Mouse (Mus musculus) forebrain, embryonic 11.5 days (tissue): Measurements from ENCODE around the gene Meis2. TPM values are rescaled to one million over a fixed set of nuclear protein-coding genes. Genes with fewer than 3 reads are reported as not detected.

ENCODE experiments used
- ATAC-seq: fragments of 200-750 bp; cut with Nextera tagmentation; replicated peaks from 2 replicates; pipeline ENCODE4 v1.8.0; 2017; ENCODE audit warnings: moderate TSS enrichment; ENCODE audit not compliant: low FRiP score
- DNase-seq: peaks from one replicate; pipeline ENCODE4 v3.0.0-alpha.2; 2017; ENCODE audit warnings: low spot score
- H3K27ac ChIP-seq: fragments of 300-500 bp; sonication (generic); 2 replicates; pipeline ENCODE4 v1.5.1; 2014; ENCODE audit warnings: low read depth, low read length
- H3K27me3 ChIP-seq: fragments of 300-500 bp; sonication (generic); 2 replicates; pipeline ENCODE4 v1.6.1; 2014; ENCODE audit warnings: mild to moderate bottlenecking, low read length, mixed read lengths; ENCODE audit not compliant: control insufficient read depth, insufficient read depth
- H3K36me3 ChIP-seq: fragments of 300-500 bp; sonication (generic); 2 replicates; pipeline ENCODE4 v1.6.1; 2014; ENCODE audit warnings: mild to moderate bottlenecking, low read length, moderate library complexity, mixed read lengths; ENCODE audit not compliant: control insufficient read depth, insufficient read depth
- H3K4me1 ChIP-seq: fragments of 300-500 bp; sonication (generic); replicated peaks from 2 replicates; pipeline ENCODE4 v1.6.1; 2014; ENCODE audit warnings: low read length, mixed read lengths; ENCODE audit not compliant: control insufficient read depth, insufficient read depth
- H3K4me2 ChIP-seq: fragments of 300-500 bp; sonication (generic); 2 replicates; pipeline ENCODE4 v1.6.1; 2014; ENCODE audit warnings: low read depth, mild to moderate bottlenecking, low read length, moderate library complexity, mixed read lengths; ENCODE audit not compliant: severe bottlenecking
- H3K4me3 ChIP-seq: fragments of 300-500 bp; sonication (generic); 2 replicates; pipeline ENCODE4 v1.5.1; 2014; ENCODE audit warnings: low read depth, low read length
- H3K9ac ChIP-seq: fragments of 300-500 bp; sonication (generic); 2 replicates; pipeline ENCODE4 v1.6.1; 2014; ENCODE audit warnings: low read length
- H3K9me3 ChIP-seq: fragments of 300-500 bp; sonication (generic); 2 replicates; pipeline ENCODE4 v1.6.1; 2016; ENCODE audit warnings: low read length, mixed read lengths; ENCODE audit not compliant: control insufficient read depth
- WGBS: fragments of 180-500 bp; shearing (Covaris S2); extraction: QIAGEN DNeasy Blood & Tissue Kit; methylation state at CpG from one replicate; pipeline ENCODE4 v1.1.7; 2014; 5-methylcytosine and 5-hydroxymethylcytosine counted together
- polyA plus RNA-seq: library from polyadenylated mRNA; unstranded; fragments of >200 nt; fragmentation: Nextera tagmentation; extraction: Ambion mirVana; gene quantifications from 2 replicates; pipeline ENCODE4 v1.2.1, GENCODE M21; 2014

Gene Meis2
- polyA plus RNA-seq, 1 experiment from 2014 or later = 77.2 TPM

DNA sequence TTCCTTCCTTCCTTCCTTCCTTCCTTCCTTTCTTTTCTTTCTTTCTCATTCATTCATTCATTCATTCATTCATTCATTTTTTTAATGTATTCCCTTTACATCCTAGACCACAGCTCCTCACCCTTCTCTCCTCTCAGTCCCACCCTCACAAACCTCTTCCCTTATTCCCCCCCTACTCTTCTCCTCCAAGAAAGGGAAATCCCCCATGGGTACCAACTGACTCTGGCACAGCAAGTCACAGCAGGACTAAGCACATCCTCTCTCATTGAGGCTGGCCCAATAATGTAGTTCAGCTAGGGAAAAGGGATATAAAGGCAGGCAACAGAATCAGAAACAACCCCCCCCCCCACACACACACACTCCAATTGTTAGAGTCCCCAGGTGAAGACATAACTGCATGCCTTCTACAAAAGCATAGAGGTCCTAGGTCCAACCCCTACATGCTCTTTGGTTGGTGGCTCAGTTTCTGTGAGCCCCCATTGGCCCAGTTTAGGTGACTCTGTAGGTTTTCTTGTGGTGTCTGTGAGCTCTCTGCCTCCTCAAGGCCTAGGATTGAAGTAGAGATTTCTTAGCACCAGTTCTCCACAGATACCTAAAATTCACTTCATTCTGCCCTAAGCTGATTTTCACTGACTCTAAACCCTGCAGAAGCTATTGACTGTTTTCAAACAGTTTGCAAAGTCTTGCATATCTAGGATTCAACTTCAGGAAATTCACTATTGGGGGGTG, 11.3 kb upstream of the Meis2 start:
- Histone ChIP-seq H3K9me3 (no peaks in the 10 kb centered on the region; the same call in 1 of the 2 replicates), H3K27me3 (peaks cover 19% of the 10 kb centered on the region), H3K4me1 (peaks cover 11% of the 10 kb centered on the region), H3K36me3 (no peaks in the 10 kb centered on the region), H3K4me2 (no peak overlapping the region), H3K4me3 (no peak overlapping the region), H3K9ac (no peak overlapping the region), H3K27ac (no peak overlapping the region)
- DNase-seq (no peak), ATAC-seq (no peak)

DNA sequence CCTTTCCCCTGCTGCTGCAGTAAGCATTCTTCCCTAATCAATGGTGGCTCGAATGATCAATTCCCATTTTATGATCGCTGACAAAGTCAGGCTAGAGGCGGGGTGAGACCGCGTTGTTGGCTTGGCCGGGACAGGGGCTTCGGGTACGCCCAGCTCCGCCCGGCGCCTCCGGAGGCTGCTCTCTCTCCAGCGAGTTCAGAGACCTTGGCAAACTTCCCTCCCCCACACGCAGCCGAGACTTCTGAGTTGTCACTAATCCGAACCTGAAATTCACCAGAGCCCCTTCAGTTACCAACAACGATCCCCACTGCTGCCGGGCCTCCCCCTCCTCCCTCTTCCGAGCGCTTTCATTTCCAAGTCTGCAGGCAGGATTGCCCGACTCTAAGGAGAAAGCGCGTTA, 10.3 kb upstream of the Meis2 start:
- peak overlapping the region; percentile 70 for H3K4me2 ChIP-seq
- H3K4me3 ChIP-seq = peak overlapping the region; percentile 31
- H3K9ac ChIP-seq = peak overlapping the region; percentile 48
- no peak overlapping the region for H3K27ac ChIP-seq
- ATAC-seq (peak; percentile 72), DNase-seq (peak; percentile 82)
- H3K27me3 ChIP-seq = peaks cover 22% of the 10 kb centered on the region
- H3K9me3 ChIP-seq = no peaks in the 10 kb centered on the region
- no peaks in the 10 kb centered on the region for H3K36me3 ChIP-seq
- 1% methylated on average over 23 of the region's 23 CpGs for WGBS
- H3K4me1 ChIP-seq = peaks cover 16% of the 10 kb centered on the region

DNA sequence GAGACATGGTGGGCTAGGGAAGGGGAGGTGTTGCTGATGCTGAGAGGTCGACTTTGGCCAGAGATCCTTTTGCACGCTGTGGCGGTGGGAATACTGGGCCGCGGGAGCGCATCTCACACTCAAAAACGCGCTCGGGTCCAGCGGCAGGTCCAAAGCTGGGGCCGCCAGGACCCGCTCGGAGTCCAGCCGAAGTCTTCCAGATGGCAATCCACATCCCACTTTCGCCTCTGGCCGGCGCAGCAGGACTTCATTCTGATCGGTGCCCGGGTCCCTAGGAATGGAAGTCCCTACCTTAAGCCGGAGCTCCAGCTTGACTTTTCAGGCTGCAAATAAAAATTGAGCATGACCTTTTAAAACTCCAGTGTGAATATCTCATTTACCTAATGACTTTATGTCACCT, 9.8 kb upstream of the Meis2 start:
- DNase-seq (peak; percentile 62), ATAC-seq (peak; percentile 32)
- peak overlapping the region; percentile 31 for H3K4me3 ChIP-seq
- H3K4me1 ChIP-seq = peaks cover 17% of the 10 kb centered on the region
- H3K9ac ChIP-seq = peak overlapping the region; percentile 48
- under 1% methylated on average over 20 of the region's 20 CpGs for WGBS
- H3K9me3 ChIP-seq = no peaks in the 10 kb centered on the region
- no peak overlapping the region for H3K27ac ChIP-seq
- H3K27me3 ChIP-seq = peaks cover 22% of the 10 kb centered on the region
- no peaks in the 10 kb centered on the region for H3K36me3 ChIP-seq
- H3K4me2 ChIP-seq = peak overlapping the region; percentile 70

DNA sequence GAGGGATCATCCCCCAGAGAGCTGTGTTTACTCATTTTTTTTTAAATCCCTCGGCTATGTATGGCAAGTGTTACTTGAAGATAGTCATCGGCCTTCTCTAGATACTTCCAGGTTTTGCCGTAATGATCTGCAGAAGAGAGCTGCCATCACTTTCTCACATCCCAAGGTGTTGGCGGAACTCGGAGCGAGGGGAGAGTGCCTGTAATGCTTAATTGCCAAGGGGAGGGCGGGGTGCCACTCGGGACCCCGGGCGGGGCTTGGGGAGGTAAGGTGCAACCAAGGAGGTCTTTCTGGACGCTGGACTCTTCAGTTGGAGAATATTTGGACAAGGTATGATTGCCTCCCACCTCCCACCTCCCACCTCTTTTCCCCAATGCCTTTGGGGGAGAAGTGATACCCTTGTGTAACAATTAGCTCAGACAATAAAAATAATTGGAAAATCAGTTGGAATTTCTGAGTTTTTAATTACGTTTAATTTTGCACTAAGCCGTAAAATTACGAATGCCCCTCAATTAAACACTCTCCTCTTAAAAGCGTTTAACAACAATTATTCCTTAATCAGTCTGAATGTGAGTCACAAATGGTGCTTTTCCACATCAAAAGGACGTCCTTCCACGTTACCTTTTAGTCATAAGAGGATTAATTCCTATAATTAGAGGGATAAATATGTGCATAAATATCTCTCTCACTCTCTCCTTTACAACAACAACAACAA, 9.2 kb upstream of the Meis2 start:
- peak overlapping the region; percentile 48; the same call in 1 of the 2 replicates for H3K9ac ChIP-seq
- ATAC-seq = peak; percentile 3
- H3K27ac ChIP-seq = no peak overlapping the region
- H3K27me3 ChIP-seq = peaks cover 22% of the 10 kb centered on the region
- no peaks in the 10 kb centered on the region for H3K36me3 ChIP-seq
- WGBS = 4% methylated on average over 17 of the region's 17 CpGs
- peak overlapping the region; percentile 31 for H3K4me3 ChIP-seq
- H3K9me3 ChIP-seq = no peaks in the 10 kb centered on the region
- H3K4me2 ChIP-seq = peak overlapping the region; percentile 70; the same call in 1 of the 2 replicates
- DNase-seq = peak; percentile 61
- peaks cover 17% of the 10 kb centered on the region for H3K4me1 ChIP-seq

DNA sequence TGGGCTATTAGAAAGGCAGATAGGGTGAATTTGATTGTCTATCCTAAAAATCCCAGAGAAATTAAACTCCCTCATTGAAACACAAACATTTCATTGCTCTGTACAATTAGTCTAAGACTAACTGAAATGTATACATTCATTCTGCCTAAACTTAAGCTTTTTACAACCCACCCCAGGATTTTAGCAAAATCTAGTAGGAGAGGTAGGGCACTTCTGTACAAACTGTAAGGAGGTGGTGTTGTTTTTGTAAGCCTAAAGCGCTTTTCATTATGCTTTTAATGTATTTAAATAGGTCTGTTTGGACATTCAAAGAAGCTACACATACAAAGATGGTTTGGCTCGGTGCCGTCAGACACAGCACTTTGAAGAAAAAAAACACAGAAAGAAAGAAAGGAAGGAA, 8.4 kb upstream of the Meis2 start:
- Histone ChIP-seq H3K4me1 (peaks cover 17% of the 10 kb centered on the region), H3K4me2 (no peak overlapping the region), H3K27ac (no peak overlapping the region), H3K4me3 (no peak overlapping the region), H3K36me3 (no peaks in the 10 kb centered on the region), H3K27me3 (peaks cover 22% of the 10 kb centered on the region), H3K9ac (no peak overlapping the region), H3K9me3 (no peaks in the 10 kb centered on the region)
- DNase-seq (no peak), ATAC-seq (no peak)
- WGBS = 4% methylated on average over 3 of the region's 3 CpGs

DNA sequence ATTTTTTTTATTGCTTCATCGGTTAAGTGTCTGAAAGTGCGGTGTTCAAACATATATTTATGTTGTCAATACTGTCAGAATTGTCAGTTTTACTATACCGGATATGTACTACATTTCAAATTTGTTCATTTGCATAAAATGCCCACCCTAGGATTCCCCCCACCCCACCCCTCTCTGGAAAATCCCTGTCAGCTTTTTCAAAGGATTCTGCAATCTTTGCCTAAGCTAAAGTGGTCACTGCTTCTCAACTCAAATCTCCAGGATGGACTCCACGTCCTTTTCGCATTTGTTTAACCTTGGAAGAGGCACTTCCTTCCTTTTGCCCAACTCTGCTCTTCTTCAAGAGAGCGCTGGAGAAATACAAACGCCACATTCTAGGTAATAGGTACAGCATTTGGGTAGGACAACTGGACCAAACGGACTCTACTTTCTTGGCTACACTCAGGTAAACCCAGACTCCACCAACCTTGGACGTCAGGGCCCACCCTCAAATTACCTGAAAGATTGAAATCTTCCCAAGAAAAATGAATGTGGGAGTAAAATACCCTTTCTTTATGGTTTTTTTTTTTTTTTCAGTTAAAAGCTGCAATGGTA, 7.8 kb upstream of the Meis2 start:
- Histone ChIP-seq H3K27ac (no peak overlapping the region), H3K27me3 (peaks cover 22% of the 10 kb centered on the region), H3K9ac (no peak overlapping the region)

DNA sequence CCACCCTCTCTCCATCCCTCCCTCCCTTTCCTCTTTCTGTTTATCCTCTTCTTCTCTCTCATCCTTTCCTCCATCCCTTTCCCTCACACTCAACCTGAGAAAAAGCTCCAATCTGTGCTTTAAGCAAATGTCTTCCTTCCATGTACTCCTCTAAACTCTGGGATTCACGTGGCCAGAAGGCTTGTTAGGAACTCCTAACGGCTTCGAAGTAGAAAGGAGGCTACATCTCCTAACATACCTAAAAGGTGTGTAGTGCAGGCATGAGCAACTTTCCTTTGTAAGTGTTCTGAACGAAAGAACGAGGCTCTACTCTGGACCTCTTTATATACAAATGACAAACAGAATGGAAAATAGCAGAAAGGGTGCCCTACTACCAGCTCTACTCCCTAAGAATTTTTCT, 7.1 kb upstream of the Meis2 start:
- no peak overlapping the region for H3K27ac ChIP-seq
- H3K9me3 ChIP-seq = no peaks in the 10 kb centered on the region
- H3K4me2 ChIP-seq = peak overlapping the region; percentile 82
- DNase-seq (no peak), ATAC-seq (no peak)
- WGBS = 2% methylated on average over 5 of the region's 5 CpGs
- peak overlapping the region; percentile 58; the same call in 1 of the 2 replicates for H3K9ac ChIP-seq
- H3K4me3 ChIP-seq = peak overlapping the region; percentile 75
- peaks cover 22% of the 10 kb centered on the region for H3K27me3 ChIP-seq
- H3K4me1 ChIP-seq = peaks cover 20% of the 10 kb centered on the region
- no peaks in the 10 kb centered on the region for H3K36me3 ChIP-seq

More for the DNA sequence above, 7.8 kb upstream of the Meis2 start:
- Histone ChIP-seq H3K36me3 (no peaks in the 10 kb centered on the region), H3K4me2 (no peak overlapping the region), H3K4me3 (no peak overlapping the region), H3K9me3 (no peaks in the 10 kb centered on the region), H3K4me1 (peaks cover 17% of the 10 kb centered on the region)
- DNase-seq (no peak), ATAC-seq (no peak)
- WGBS = 13% methylated on average over 9 of the region's 9 CpGs

DNA sequence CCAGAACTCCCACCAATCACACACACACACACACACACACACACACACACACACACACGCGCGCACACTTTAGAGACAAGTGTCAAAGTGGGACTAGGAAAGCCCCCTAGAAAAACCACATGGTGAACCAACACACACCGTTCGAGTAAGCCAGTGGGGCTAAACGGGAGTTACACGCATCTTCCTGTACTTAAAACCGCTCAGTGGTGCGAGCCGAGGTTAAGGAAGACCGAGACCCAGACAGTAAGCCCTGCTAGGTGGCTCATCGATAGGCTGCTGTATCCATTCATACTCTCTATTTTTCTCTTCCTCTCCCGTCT, 6.6 kb upstream of the Meis2 start:
- no peaks in the 10 kb centered on the region for H3K36me3 ChIP-seq
- no peak overlapping the region for H3K27ac ChIP-seq
- 2% methylated on average over 13 of the region's 13 CpGs for WGBS
- peaks cover 20% of the 10 kb centered on the region for H3K4me1 ChIP-seq
- ATAC-seq (no peak), DNase-seq (no peak)
- peak overlapping the region; percentile 58; the same call in 1 of the 2 replicates for H3K9ac ChIP-seq
- H3K27me3 ChIP-seq = peaks cover 22% of the 10 kb centered on the region
- peak overlapping the region; percentile 75 for H3K4me3 ChIP-seq
- H3K9me3 ChIP-seq = no peaks in the 10 kb centered on the region
- H3K4me2 ChIP-seq = peak overlapping the region; percentile 82
